Mouse (Mus musculus) layer of hippocampus, postnatal 10 days (tissue): ENCODE measurements at regions not wholly inside any gene's neighbourhood (a gene's known extent, or its start where the extent isn't known, plus 50 kb on each side); places are given as distances from the start of the nearest gene placed in this dataset.

Experiments used
- DNase-seq, 2 experiments: peaks; one replicate each; pipeline ENCODE4 v3.0.0; 2021; ENCODE audit warnings: low spot score in 2 of 2

GRCm38 (mm10) chr15:43782126-43782632 is 3648.0 kb downstream of the 9330182O14Rik start:
- DNase-seq: peak in 1 of 2 experiments; percentile 20

GRCm38 (mm10) chr15:43784171-43784570 is 3650.0 kb downstream of the 9330182O14Rik start:
- no peak for DNase-seq

- no peak for DNase-seq
These were observed 3669.2 kb downstream of the 9330182O14Rik start for GRCm38 (mm10) chr15:43803342-43803741.
